Mouse (Mus musculus) liver, embryonic 14.5 days (tissue): ENCODE data around the gene Pga5.

Experiments
- CTCF ChIP-seq: IDR thresholded peaks from 2 replicates; pipeline ENCODE4 v1.5.1; 2016; ENCODE audit warnings: antibody characterized with exemption, low read depth, control low read depth
- EP300 ChIP-seq: IDR thresholded peaks from 2 replicates; pipeline ENCODE4 v1.6.1; 2016; ENCODE audit warnings: antibody characterized with exemption, low read depth

GRCm38 (mm10) chr19:10710088-10710511, 32.2 kb upstream of the Pga5 start:
- TF ChIP-seq CTCF (peak; percentile 83), EP300 (no peak)
